Mouse (Mus musculus): ENCODE results near the gene Gpam.

The Gpam gene

GRCm38 (mm10) chr19:55148109-55148508 is 21.1 kb upstream of the Gpam start:
- Histone ChIP-seq H3K4me1 (replicated peaks; ENCODE audit: low read depth, low read length) (peaks cover 38% of the 10 kb centered on the region), H3K9me3 (ENCODE audit: low read length) (peaks cover 3% of the 10 kb centered on the region; the same call in 1 of the 2 replicates), H3K36me3 (ENCODE audit: insufficient read depth, low read length) (no peaks in the 10 kb centered on the region), H3K4me3 (replicated peaks; ENCODE audit: low read length) (no peak overlapping the region), H3K27me3 (ENCODE audit: insufficient read depth, low read length) (no peaks in the 10 kb centered on the region; the same call in 1 of the 2 replicates)
- TF ChIP-seq POU5F1 (IDR thresholded peaks at IDR 0.05; ENCODE audit: borderline replicate concordance, low read length) (no peak), NANOG (IDR thresholded peaks at IDR 0.05; ENCODE audit: borderline replicate concordance, low read length) (no peak), CTCF (conservative IDR thresholded peaks at IDR 0.05; ENCODE audit: low read length) (no peak)

DNA sequence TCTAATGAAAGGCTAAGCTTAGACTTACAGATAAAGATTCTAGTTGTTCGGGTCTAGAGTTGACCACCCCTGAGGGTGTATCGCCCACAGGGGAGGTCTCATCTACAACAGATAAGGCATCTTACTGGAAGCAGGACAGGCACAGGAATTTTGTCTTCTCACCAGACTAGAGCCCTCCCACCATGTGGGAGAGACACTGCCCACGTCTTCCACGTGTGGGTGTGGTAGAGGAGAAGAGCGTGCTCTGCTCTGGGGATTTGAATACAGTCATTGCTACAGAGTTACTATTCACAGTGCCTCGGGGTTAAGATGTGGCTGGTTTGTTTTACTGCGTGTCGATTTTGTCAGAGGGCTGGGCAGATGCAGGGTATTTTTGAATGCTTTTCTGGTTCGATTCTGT is 20.5 kb upstream of the Gpam start:
- no peaks in the 10 kb centered on the region; the same call in 1 of the 2 replicates for H3K27me3 ChIP-seq (ENCODE audit: insufficient read depth, low read length)
- TF ChIP-seq NANOG (IDR thresholded peaks at IDR 0.05; ENCODE audit: borderline replicate concordance, low read length), result no peak
- TF ChIP-seq CTCF (conservative IDR thresholded peaks at IDR 0.05; ENCODE audit: low read length), result no peak
- no peak for TF ChIP-seq POU5F1 (IDR thresholded peaks at IDR 0.05; ENCODE audit: borderline replicate concordance, low read length)

DNA sequence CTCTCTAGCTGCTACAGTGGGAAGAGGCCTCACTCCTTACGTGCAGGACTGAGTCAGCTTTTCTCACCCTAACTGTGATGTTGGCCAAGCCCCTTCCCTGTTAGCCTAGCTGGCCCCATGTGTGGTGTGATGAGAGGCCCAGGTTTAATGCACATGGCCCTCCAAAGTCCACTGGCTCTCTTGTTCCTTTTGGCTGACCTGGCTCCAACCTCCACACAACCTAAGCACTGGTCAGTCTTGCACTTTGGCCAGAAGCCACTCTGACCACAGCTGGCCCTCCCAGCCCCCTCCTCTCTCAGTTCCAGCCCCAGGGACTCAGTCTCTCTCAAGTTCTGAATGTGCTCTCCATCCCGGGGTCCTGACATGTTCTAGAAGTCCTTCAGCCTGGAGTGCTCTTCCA is 18.1 kb upstream of the Gpam start:
- Histone ChIP-seq H3K27me3 (ENCODE audit: insufficient read depth, low read length) (no peaks in the 10 kb centered on the region; the same call in 1 of the 2 replicates), H3K4me1 (replicated peaks; ENCODE audit: low read depth, low read length) (peaks cover 51% of the 10 kb centered on the region), H3K9me3 (ENCODE audit: low read length) (peaks cover 3% of the 10 kb centered on the region; the same call in 1 of the 2 replicates), H3K36me3 (ENCODE audit: insufficient read depth, low read length) (no peaks in the 10 kb centered on the region), H3K4me3 (replicated peaks; ENCODE audit: low read length) (peak overlapping the region; percentile 32; the same call in 1 of the 2 replicates)
- TF ChIP-seq NANOG (IDR thresholded peaks at IDR 0.05; ENCODE audit: borderline replicate concordance, low read length) (no peak), POU5F1 (IDR thresholded peaks at IDR 0.05; ENCODE audit: borderline replicate concordance, low read length) (no peak), CTCF (conservative IDR thresholded peaks at IDR 0.05; ENCODE audit: low read length) (no peak)

More for the DNA sequence above, 20.5 kb upstream of the Gpam start:
- no peaks in the 10 kb centered on the region for H3K36me3 ChIP-seq (ENCODE audit: insufficient read depth, low read length)
- H3K9me3 ChIP-seq (ENCODE audit: low read length), result peaks cover 3% of the 10 kb centered on the region; the same call in 1 of the 2 replicates
- H3K4me1 ChIP-seq (replicated peaks; ENCODE audit: low read depth, low read length), result peaks cover 43% of the 10 kb centered on the region
- no peak overlapping the region for H3K4me3 ChIP-seq (replicated peaks; ENCODE audit: low read length)

GRCm38 (mm10) chr19:55144691-55145090 is 17.7 kb upstream of the Gpam start:
- Histone ChIP-seq H3K9me3 (ENCODE audit: low read length) (peaks cover 1% of the 10 kb centered on the region; the same call in 1 of the 2 replicates), H3K36me3 (ENCODE audit: insufficient read depth, low read length) (no peaks in the 10 kb centered on the region), H3K27me3 (ENCODE audit: insufficient read depth, low read length) (no peaks in the 10 kb centered on the region; the same call in 1 of the 2 replicates), H3K4me3 (replicated peaks; ENCODE audit: low read length) (no peak overlapping the region), H3K4me1 (replicated peaks; ENCODE audit: low read depth, low read length) (peaks cover 51% of the 10 kb centered on the region)
- TF ChIP-seq NANOG (IDR thresholded peaks at IDR 0.05; ENCODE audit: borderline replicate concordance, low read length), result no peak
- TF ChIP-seq POU5F1 (IDR thresholded peaks at IDR 0.05; ENCODE audit: borderline replicate concordance, low read length), result no peak
- TF ChIP-seq CTCF (conservative IDR thresholded peaks at IDR 0.05; ENCODE audit: low read length), result no peak

GRCm38 (mm10) chr19:55143391-55144300 is 16.6 kb upstream of the Gpam start:
- no peaks in the 10 kb centered on the region for H3K36me3 ChIP-seq (ENCODE audit: insufficient read depth, low read length)
- TF ChIP-seq CTCF (conservative IDR thresholded peaks at IDR 0.05; ENCODE audit: low read length), result no peak
- no peak for TF ChIP-seq POU5F1 (IDR thresholded peaks at IDR 0.05; ENCODE audit: borderline replicate concordance, low read length)
- no peak for TF ChIP-seq NANOG (IDR thresholded peaks at IDR 0.05; ENCODE audit: borderline replicate concordance, low read length)
- H3K4me3 ChIP-seq (replicated peaks; ENCODE audit: low read length), result peak overlapping the region; percentile 49

DNA sequence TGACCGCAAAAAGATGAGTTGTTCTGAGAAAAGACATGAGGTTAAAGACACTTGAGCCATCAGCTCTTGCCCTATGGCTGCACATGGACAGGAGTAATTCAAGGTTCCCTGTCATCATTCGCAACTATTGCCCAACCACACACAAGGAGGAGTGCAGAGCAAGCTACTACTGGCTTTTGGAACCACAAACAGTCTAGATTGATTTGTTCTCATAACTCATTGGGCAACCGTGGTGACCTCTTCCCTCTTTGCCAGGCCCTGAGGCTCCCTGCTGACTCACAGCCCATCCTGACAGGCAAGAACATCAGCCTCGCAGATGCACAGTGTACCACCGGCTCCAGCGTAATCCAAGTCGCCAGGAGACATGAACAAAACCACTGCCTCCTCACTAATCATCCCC is 12.3 kb upstream of the Gpam start:
- H3K4me3 ChIP-seq (replicated peaks; ENCODE audit: low read length), result no peak overlapping the region
- H3K4me1 ChIP-seq (replicated peaks; ENCODE audit: low read depth, low read length), result peaks cover 25% of the 10 kb centered on the region
- TF ChIP-seq CTCF (conservative IDR thresholded peaks at IDR 0.05; ENCODE audit: low read length) (no peak), NANOG (IDR thresholded peaks at IDR 0.05; ENCODE audit: borderline replicate concordance, low read length) (no peak), POU5F1 (IDR thresholded peaks at IDR 0.05; ENCODE audit: borderline replicate concordance, low read length) (no peak)
- H3K27me3 ChIP-seq (ENCODE audit: insufficient read depth, low read length), result 0 out of 2 replicates have a peak, but pooled peaks cover 2% of the 10 kb centered on the region
- peaks cover 5% of the 10 kb centered on the region for H3K9me3 ChIP-seq (ENCODE audit: low read length)
- H3K36me3 ChIP-seq (ENCODE audit: insufficient read depth, low read length), result no peaks in the 10 kb centered on the region

More at GRCm38 (mm10) chr19:55143391-55144300, 16.6 kb upstream of the Gpam start:
- H3K27me3 ChIP-seq (ENCODE audit: insufficient read depth, low read length), result no peaks in the 10 kb centered on the region; the same call in 1 of the 2 replicates
- no peaks in the 10 kb centered on the region for H3K9me3 ChIP-seq (ENCODE audit: low read length)
- peaks cover 46% of the 10 kb centered on the region for H3K4me1 ChIP-seq (replicated peaks; ENCODE audit: low read depth, low read length)

- Histone ChIP-seq H3K27me3 (ENCODE audit: insufficient read depth, low read length) (0 out of 2 replicates have a peak, but pooled peaks cover 2% of the 10 kb centered on the region), H3K4me3 (replicated peaks; ENCODE audit: low read length) (no peak overlapping the region), H3K36me3 (ENCODE audit: insufficient read depth, low read length) (no peaks in the 10 kb centered on the region), H3K9me3 (ENCODE audit: low read length) (peaks cover 5% of the 10 kb centered on the region), H3K4me1 (replicated peaks; ENCODE audit: low read depth, low read length) (peaks cover 21% of the 10 kb centered on the region)
- TF ChIP-seq CTCF (conservative IDR thresholded peaks at IDR 0.05; ENCODE audit: low read length) (no peak), NANOG (IDR thresholded peaks at IDR 0.05; ENCODE audit: borderline replicate concordance, low read length) (no peak), POU5F1 (IDR thresholded peaks at IDR 0.05; ENCODE audit: borderline replicate concordance, low read length) (no peak)
Observed at GRCm38 (mm10) chr19:55138506-55138905, 11.5 kb upstream of the Gpam start.

- H3K4me1 ChIP-seq (replicated peaks; ENCODE audit: low read depth, low read length), result peaks cover 15% of the 10 kb centered on the region
- H3K4me3 ChIP-seq (replicated peaks; ENCODE audit: low read length), result no peak overlapping the region
- H3K27me3 ChIP-seq (ENCODE audit: insufficient read depth, low read length), result 0 out of 2 replicates have a peak, but pooled peaks cover 2% of the 10 kb centered on the region
- H3K36me3 ChIP-seq (ENCODE audit: insufficient read depth, low read length), result no peaks in the 10 kb centered on the region
- H3K9me3 ChIP-seq (ENCODE audit: low read length), result peaks cover 5% of the 10 kb centered on the region
- TF ChIP-seq POU5F1 (IDR thresholded peaks at IDR 0.05; ENCODE audit: borderline replicate concordance, low read length), result no peak
Observed at GRCm38 (mm10) chr19:55137884-55138283, 10.8 kb upstream of the Gpam start.

Data from E14TG2a.4 (cell line).